Mouse (Mus musculus): ENCODE measurements around the gene Baz1b.
A peak's percentile ranks its signal among the peaks of the same experiment; 100 is the strongest.

- TF ChIP-seq CTCF (conservative IDR thresholded peaks at IDR 0.05; ENCODE audit: insufficient read depth, insufficient read length, low read depth, low read length) (0 out of 2 replicates have a peak, but pooled peaks have one; percentile 16), POLR2A (IDR thresholded peaks at IDR 0.05; ENCODE audit: low read depth, low read length) (no peak)
Measured at GRCm38 (mm10) chr5:135257559-135257958, 70.5 kb downstream of the Baz1b start.

Measured in kidney, adult 2 months (tissue).